Mouse (Mus musculus) G1E (cell line): Measurements from ENCODE around the gene Faxc. TPM values are rescaled to one million over a fixed set of nuclear protein-coding genes. Genes with fewer than 3 reads are reported as not detected.

Experiments used
- ATAC-seq: 2 replicates; pipeline ENCODE4 v1.8.0; 2016; ENCODE audit warnings: mild to moderate bottlenecking; ENCODE audit not compliant: insufficient number of reproducible peaks, poor library complexity, low FRiP score, severe bottlenecking; ENCODE audit errors: extremely low read depth
- DNase-seq: peaks from one replicate; pipeline ENCODE4 v3.0.0; 2012; ENCODE audit warnings: low spot score
- H3K27me3 ChIP-seq: 2 replicates; pipeline ENCODE4 v1.6.1; 2012; ENCODE audit warnings: mild to moderate bottlenecking, low read length, inconsistent platforms; ENCODE audit not compliant: insufficient read depth
- H3K36me3 ChIP-seq: replicated peaks from 2 replicates; pipeline ENCODE3; 2012; ENCODE audit warnings: mild to moderate bottlenecking, inconsistent platforms
- H3K4me1 ChIP-seq: 2 replicates; pipeline ENCODE4 v1.6.1; 2012; ENCODE audit warnings: low read depth, low read length, inconsistent platforms, mixed read lengths; ENCODE audit not compliant: insufficient read depth
- H3K4me3 ChIP-seq: 2 replicates; pipeline ENCODE4 v1.5.1; 2012; ENCODE audit warnings: low read depth, mild to moderate bottlenecking, inconsistent platforms, low read length, moderate library complexity, mixed read lengths
- H3K9me3 ChIP-seq: replicated peaks from 2 replicates; pipeline ENCODE4 v1.6.1; 2012; ENCODE audit warnings: inconsistent platforms
- CTCF ChIP-seq: IDR thresholded peaks from 2 replicates; pipeline ENCODE4 v1.5.1; 2012; ENCODE audit warnings: low read depth, low read length, inconsistent platforms, mixed read lengths
- GATA1 ChIP-seq: IDR thresholded peaks from 2 replicates; pipeline ENCODE4 v1.6.1; 2012; ENCODE audit warnings: borderline replicate concordance, low read length, inconsistent platforms, mixed read lengths
- GATA2 ChIP-seq: IDR thresholded peaks from 2 replicates; pipeline ENCODE4 v1.6.1; 2012; ENCODE audit warnings: low read depth, low read length, inconsistent platforms, borderline replicate concordance
- POLR2AphosphoS5 ChIP-seq: IDR thresholded peaks from 2 replicates; pipeline ENCODE4 v1.6.1; 2012; ENCODE audit warnings: low read depth, low read length, inconsistent platforms; ENCODE audit not compliant: insufficient replicate concordance
- TAL1 ChIP-seq: conservative IDR thresholded peaks from 2 replicates; pipeline ENCODE4 v1.6.1; 2012; ENCODE audit warnings: low read depth, low read length, inconsistent platforms, mixed read lengths
- polyA plus RNA-seq: library from polyadenylated mRNA; stranded (reverse); fragments of >175 nt; gene quantifications from 2 replicates; pipeline ENCODE4 v1.2.3, GENCODE M21; 2012
- total RNA-seq, 2 experiments: library from RNA; stranded (forward) in 1 of 2; stranded (reverse) in 1 of 2; fragments of 200-1000 nt in 1 of 2; fragments of >200 nt in 1 of 2; fragmentation: Nextera tagmentation in 1 of 2; gene quantifications; 2 replicates each; pipeline ENCODE4 v1.2.3; 2014 to 2017

Gene Faxc
- total RNA-seq (2014; fragmentation: Nextera tagmentation) (not detected in 2 replicates), total RNA-seq (2017) (0.12 and 0.22 TPM in 2 replicates), polyA plus RNA-seq (not detected in 2 replicates)

DNA sequence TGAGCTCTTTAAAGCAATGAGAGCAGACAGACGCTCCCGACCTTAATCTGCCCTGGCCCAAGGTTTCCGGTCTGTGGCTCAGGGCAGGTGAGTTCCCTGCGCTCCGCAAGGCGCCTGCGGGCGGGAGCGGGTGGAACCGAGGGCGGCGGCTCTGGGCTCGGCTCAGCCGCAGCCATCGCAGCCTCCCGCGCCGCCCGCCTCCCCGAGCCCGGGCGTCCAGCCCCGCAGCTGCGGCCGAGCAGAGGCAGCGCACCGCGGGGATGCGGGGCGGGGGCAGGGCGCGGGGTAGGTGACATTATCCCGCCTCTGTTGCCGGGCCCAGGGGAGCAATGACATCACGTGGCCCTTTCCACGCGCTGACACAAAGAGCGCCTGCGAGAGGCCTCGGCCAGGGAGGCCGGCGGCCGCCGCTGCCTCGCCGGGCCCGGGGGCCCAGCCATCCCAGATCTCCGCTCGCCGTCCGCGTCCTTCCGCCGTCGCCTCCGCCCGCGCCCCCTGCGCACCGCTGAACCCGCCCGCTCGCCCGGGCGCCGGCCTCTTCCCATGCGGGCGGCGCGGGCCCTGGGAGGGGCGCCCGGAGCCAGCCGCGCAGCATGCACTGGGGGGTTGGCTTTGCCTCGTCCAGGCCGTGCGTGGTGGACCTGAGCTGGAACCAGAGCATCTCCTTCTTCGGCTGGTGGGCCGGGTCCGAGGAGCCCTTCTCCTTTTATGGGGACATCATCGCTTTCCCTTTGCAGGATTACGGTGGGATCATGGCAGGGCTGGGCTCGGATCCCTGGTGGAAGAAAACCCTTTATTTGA lies at the start of gene Faxc:
TSS of gene Faxc (plus strand) at position 359 of the 801 bp plus-strand sequence.
- Histone ChIP-seq H3K9me3 (no peaks in the 10 kb centered on the region), H3K4me3 (no peak within 1 kb of the TSS), H3K36me3 (no peaks in the 10 kb centered on the region), H3K27me3 (peaks cover 3% of the 10 kb centered on the region), H3K4me1 (no peaks in the 10 kb centered on the region)
- ATAC-seq (no peak), DNase-seq (no peak)
- no peak for TF ChIP-seq GATA2
- no peak for TF ChIP-seq POLR2AphosphoS5
- no peak for TF ChIP-seq GATA1
- no peak for TF ChIP-seq TAL1
- no peak for TF ChIP-seq CTCF

DNA sequence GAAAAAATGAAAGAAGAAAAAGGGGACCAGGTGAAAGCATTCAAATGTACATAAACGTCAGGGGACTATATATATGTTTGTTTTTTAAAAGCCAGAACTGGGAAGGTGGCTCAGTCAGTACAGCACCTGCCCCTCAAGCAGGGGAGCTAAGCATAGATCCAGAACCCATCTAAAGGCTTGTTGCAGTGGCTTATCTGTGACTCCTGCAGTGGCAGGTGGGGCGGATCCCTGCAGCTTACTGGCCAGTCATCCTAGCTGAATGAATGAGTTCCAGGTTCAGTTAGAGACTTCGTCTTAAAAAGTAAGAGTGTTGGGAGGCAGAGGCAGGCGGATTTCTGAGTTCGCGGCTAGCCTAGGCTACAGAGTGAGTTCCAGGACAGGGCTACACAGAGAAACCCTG lies 48.3 kb upstream of the Faxc start:
- no peak for TF ChIP-seq TAL1
- no peak for TF ChIP-seq GATA2
- TF ChIP-seq POLR2AphosphoS5: no peak
- TF ChIP-seq CTCF: no peak
- TF ChIP-seq GATA1: no peak
- ATAC-seq (no peak), DNase-seq (no peak)
- Histone ChIP-seq H3K9me3 (no peaks in the 10 kb centered on the region), H3K27me3 (no peaks in the 10 kb centered on the region), H3K36me3 (peaks cover 23% of the 10 kb centered on the region), H3K4me3 (no peak overlapping the region), H3K4me1 (peaks cover 14% of the 10 kb centered on the region)

DNA sequence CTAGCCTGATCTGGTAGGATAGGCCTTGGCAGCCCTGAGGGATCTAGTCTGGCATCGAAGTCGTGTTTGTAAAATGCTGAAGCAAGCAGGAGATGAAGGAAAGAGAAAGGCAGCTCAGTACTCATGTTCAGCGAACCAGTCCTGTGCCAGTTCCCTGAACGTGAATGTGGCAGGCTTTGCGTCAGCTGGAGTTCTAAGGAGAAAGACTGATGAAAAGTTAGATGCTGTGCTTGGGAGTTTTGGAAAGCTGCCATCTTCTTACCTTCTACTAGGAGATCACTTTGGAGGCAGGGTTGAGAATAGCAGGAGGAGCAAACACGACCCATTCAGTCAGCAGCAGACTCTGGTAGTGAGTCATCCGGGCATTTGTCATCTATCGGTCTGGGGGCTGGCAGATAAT lies 45.3 kb upstream of the Faxc start:
- TF ChIP-seq TAL1 (no peak), GATA1 (no peak), GATA2 (no peak), CTCF (no peak), POLR2AphosphoS5 (no peak)
- Histone ChIP-seq H3K4me3 (no peak overlapping the region), H3K4me1 (peaks cover 5% of the 10 kb centered on the region), H3K27me3 (no peaks in the 10 kb centered on the region), H3K9me3 (no peaks in the 10 kb centered on the region), H3K36me3 (peaks cover 19% of the 10 kb centered on the region)
- no peak for DNase-seq
- ATAC-seq: no peak

DNA sequence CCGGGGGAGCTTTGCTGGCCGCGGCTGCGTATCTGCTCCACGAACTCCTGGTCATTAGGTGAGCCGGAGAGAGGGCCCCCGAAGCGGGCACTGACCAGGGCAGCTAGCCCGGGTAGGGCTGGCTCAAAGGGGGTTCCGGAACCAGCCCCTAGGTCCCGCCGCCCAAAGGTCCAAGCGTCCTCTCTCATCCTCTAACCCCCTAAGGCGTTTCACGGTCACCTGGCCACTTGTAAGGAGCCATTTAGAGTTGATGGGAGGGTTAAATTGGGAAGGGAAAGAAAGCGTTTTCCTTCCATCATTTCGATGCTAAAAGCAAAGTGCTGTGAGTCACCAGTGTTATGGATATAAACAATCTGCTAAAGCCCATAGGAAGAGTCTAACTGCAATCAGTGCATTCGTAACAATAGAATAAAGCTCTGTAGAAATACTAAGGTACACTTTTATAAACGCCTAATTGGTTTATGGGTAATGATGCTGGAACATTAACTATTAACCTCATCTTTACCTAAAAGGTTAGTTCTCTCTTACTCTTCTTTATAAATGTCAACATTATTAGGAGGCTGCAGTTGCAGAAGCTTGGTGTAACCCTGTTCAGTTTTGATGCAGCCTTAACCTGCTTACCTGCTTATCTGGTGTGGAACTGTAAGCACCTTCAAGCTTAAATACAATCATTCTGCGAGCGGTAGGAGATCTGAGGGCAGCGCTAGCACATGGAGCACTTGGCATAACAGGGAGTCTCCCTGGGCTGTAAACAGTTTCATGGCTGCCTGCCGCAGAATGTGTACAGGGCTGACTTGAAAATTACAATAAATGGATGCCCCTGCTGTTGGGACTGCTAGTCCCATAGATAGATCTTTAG lies 872 bp downstream of the Faxc start:
- TF ChIP-seq CTCF (no peak), POLR2AphosphoS5 (no peak), TAL1 (no peak), GATA1 (no peak), GATA2 (no peak)
- no peak for ATAC-seq
- Histone ChIP-seq H3K4me1 (no peaks in the 10 kb centered on the region), H3K36me3 (no peaks in the 10 kb centered on the region), H3K9me3 (no peaks in the 10 kb centered on the region), H3K27me3 (peaks cover 3% of the 10 kb centered on the region), H3K4me3 (no peak overlapping the region)
- no peak for DNase-seq

DNA sequence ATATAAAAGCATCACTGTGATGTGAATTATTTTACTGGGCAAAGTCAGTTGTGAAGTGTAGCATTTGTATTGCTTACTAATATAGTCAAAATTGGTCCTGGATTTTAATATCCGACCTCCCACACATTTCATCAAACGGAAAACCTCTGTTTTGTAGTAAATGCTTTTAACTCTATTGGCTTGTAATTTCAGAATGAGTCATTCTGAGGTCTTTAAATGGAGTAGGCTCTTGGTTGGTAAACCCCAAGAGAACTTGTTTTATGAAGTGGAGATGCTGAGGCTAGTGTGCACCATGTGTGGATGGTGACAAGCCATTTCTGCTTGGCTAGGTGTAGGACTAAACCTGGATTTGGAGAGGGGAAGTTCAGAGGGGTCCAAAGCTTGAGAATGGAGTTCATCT lies 4.2 kb downstream of the Faxc start:
- Histone ChIP-seq H3K27me3 (no peaks in the 10 kb centered on the region; the same call in 1 of the 2 replicates), H3K9me3 (no peaks in the 10 kb centered on the region)
- TF ChIP-seq CTCF (no peak), TAL1 (no peak), POLR2AphosphoS5 (no peak), GATA1 (no peak), GATA2 (no peak)

DNA sequence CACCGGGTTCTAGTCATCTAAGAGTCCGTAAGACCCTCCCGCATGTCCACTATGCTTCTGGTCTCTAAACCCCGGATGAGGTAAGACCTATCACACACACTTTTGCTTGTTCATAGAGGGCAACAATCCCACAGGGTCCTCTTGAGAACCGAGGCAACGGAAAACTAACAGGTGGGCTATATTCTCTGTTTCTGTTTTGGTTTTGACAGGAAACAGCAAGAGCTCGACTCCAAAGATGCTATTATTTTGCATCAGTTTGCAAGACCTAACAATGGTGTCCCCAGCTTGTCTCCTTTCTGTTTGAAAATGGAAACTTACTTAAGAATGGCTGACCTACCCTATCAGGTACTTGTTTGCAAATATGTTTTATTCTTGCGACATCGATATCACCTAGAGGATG lies 5.3 kb downstream of the Faxc start:
- H3K36me3 ChIP-seq: no peaks in the 10 kb centered on the region

More for the DNA sequence above, 4.2 kb downstream of the Faxc start:
- Histone ChIP-seq H3K4me3 (no peak overlapping the region), H3K36me3 (no peaks in the 10 kb centered on the region), H3K4me1 (no peaks in the 10 kb centered on the region)
- DNase-seq (no peak), ATAC-seq (no peak)

More for the DNA sequence above, 5.3 kb downstream of the Faxc start:
- Histone ChIP-seq H3K9me3 (no peaks in the 10 kb centered on the region), H3K4me1 (no peaks in the 10 kb centered on the region), H3K4me3 (no peak overlapping the region), H3K27me3 (peaks cover 3% of the 10 kb centered on the region; the same call in 1 of the 2 replicates)
- no peak for TF ChIP-seq POLR2AphosphoS5
- DNase-seq (no peak), ATAC-seq (no peak)
